Mouse (Mus musculus): ENCODE measurements around the gene Kcnk3.

DNA sequence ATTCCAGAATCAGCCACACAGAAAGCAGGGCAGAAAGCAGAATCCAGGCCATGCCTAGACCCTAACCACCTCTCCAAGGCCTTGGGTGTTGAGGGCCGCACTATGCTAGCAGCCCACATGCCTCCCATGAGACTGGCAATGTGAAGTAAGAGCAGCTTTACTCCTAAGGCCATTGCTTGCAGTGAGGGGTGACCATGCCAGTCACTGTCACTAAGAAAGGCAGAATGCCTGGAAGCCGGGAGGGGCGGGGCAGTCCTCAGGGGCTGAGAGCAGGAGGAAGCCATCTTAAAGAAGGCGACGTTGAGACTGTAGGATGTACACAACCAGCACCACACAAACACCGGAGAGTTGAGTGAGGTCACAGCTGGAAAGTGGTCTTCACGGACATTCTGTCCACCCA is 21.1 kb downstream of the Kcnk3 start:
- no peak for TF ChIP-seq CTCF (IDR thresholded peaks at IDR 0.05; ENCODE audit: borderline replicate concordance, insufficient read depth, low read depth, low read length)
- no peak for TF ChIP-seq POLR2A (IDR thresholded peaks at IDR 0.05; ENCODE audit: borderline replicate concordance, insufficient read depth, low read length)
